Mouse (Mus musculus) testis, adult 2 months (tissue): Measurements from ENCODE around the gene 5830411N06Rik.

Experiments
- CTCF ChIP-seq: fragments of 200-500 bp; IDR thresholded peaks from 2 replicates; pipeline ENCODE4 v1.5.1; 2012; ENCODE audit warnings: low read depth, mild to moderate bottlenecking, inconsistent platforms, low read length, moderate library complexity; ENCODE audit not compliant: control insufficient read depth, insufficient read depth, insufficient replicate concordance
- POLR2A ChIP-seq: fragments of 200-500 bp; IDR thresholded peaks from 2 replicates; pipeline ENCODE4 v1.6.1; 2012; ENCODE audit warnings: low read depth, mild to moderate bottlenecking, inconsistent platforms, low read length, moderate library complexity; ENCODE audit not compliant: control insufficient read depth

- TF ChIP-seq CTCF (no peak), POLR2A (no peak)
Measured at GRCm38 (mm10) chr7:140253780-140254299, 6.8 kb downstream of the 5830411N06Rik start.
